Mouse (Mus musculus) liver, adult 2 months (tissue): ENCODE data around the gene Ak8. TPM values are rescaled to one million over a fixed set of nuclear protein-coding genes. Genes with fewer than 3 reads are reported as not detected.

Experiments
- DNase-seq: peaks from one replicate; pipeline ENCODE4 v3.0.0-alpha.2; 2011; ENCODE audit warnings: low read depth, low spot score; ENCODE audit errors: extremely low read depth
- H3K27ac ChIP-seq: fragments of 200-500 bp; replicated peaks from 2 replicates; pipeline ENCODE4 v1.5.1; 2012; ENCODE audit warnings: low read depth, mild to moderate bottlenecking, control low read depth, inconsistent platforms, low read length; ENCODE audit not compliant: insufficient read depth
- H3K27me3 ChIP-seq: fragments of 200-500 bp; 2 replicates; pipeline ENCODE4 v1.6.1; 2012; ENCODE audit warnings: mild to moderate bottlenecking, moderate library complexity, low read length, inconsistent platforms; ENCODE audit not compliant: control insufficient read depth, insufficient read depth
- H3K36me3 ChIP-seq: fragments of 200-500 bp; 2 replicates; pipeline ENCODE4 v1.6.1; 2012; ENCODE audit warnings: low read length, inconsistent platforms; ENCODE audit not compliant: control insufficient read depth, insufficient read depth
- H3K4me1 ChIP-seq: fragments of 200-500 bp; 2 replicates; pipeline ENCODE4 v1.6.1; 2011; ENCODE audit warnings: low read length; ENCODE audit not compliant: control insufficient read depth, insufficient read depth
- H3K4me3 ChIP-seq: fragments of 200-500 bp; 2 replicates; pipeline ENCODE4 v1.5.1; 2011; ENCODE audit warnings: low read depth, mild to moderate bottlenecking, control low read depth, low read length, moderate library complexity; ENCODE audit not compliant: insufficient read depth
- H3K79me2 ChIP-seq: fragments of 200-500 bp; 2 replicates; pipeline ENCODE4 v1.6.1; 2012; ENCODE audit warnings: inconsistent platforms, mild to moderate bottlenecking, low read length, moderate library complexity; ENCODE audit not compliant: control insufficient read depth, insufficient read depth
- H3K9ac ChIP-seq: fragments of 200-500 bp; 2 replicates; pipeline ENCODE4 v1.6.1; 2012; ENCODE audit warnings: low read depth, mild to moderate bottlenecking, control low read depth, inconsistent platforms, low read length
- CTCF ChIP-seq: fragments of 200-500 bp; IDR thresholded peaks from 2 replicates; pipeline ENCODE4 v1.5.1; 2011; ENCODE audit warnings: low read depth, low read length, control low read depth
- POLR2A ChIP-seq: fragments of 200-500 bp; IDR thresholded peaks from 2 replicates; pipeline ENCODE4 v1.6.1; 2011; ENCODE audit warnings: low read length, control low read depth; ENCODE audit not compliant: insufficient read depth; ENCODE audit errors: extremely low read depth
- WGBS: fragments of 180-500 bp; shearing (Covaris S2); methylation state at CpG from one replicate; pipeline ENCODE4 v1.1.7; 2018; 5-methylcytosine and 5-hydroxymethylcytosine counted together
- polyA plus RNA-seq: library from polyadenylated mRNA; depleted of rRNA; stranded (reverse); fragments of >200 nt; gene quantifications from 2 replicates; pipeline ENCODE4 v1.2.3, GENCODE M21; 2012
- total RNA-seq: library from RNA; depleted of rRNA; stranded (reverse); fragments of >200 nt; gene quantifications from 2 replicates; pipeline ENCODE4 v1.2.3, GENCODE M21; 2014

Gene Ak8
- total and polyA plus RNA-seq, 2 experiments: 0.09 TPM; not detected in 1

DNA sequence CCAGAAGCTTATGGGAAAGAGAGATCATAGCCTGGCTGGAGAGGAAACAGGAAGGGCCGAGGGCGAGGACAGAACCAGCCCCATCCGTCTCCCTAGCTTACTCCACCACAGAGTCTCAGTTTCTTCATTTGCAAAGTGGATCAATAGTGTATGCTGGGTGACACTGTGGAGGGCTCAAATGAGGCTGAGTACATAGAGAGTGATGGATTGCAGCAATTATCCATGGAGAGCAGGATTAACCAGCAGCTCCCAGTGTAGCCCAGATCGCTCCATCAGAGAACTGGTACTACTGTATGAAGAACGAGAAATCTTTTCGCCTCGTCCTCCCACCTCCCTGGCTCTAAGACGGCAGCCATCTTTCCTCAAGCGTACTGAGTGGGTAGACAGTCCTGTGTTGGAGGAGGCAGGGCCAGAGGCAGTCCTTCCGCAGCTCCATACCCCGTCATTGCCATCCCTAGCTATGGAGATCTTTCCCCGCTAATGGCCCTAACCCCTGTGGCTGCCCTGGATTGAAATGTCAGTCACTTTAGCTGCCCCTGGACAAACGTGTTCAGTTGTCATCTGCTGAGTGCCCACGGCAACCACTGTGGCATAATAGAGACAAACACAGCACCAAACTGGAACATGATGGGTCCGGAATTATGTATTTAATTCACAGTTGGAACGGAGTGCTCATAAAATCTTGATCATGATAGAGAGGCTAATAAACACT, 86.5 kb downstream of the Ak8 start:
- TF ChIP-seq POLR2A (no peak), CTCF (no peak)
- 82% methylated on average over 16 of the region's 16 CpGs for WGBS
- Histone ChIP-seq H3K27ac (no peak overlapping the region), H3K4me1 (no peaks in the 10 kb centered on the region), H3K79me2 (no peaks in the 10 kb centered on the region), H3K36me3 (no peaks in the 10 kb centered on the region), H3K4me3 (no peak overlapping the region), H3K9ac (no peak overlapping the region), H3K27me3 (no peaks in the 10 kb centered on the region)
- no peak for DNase-seq

DNA sequence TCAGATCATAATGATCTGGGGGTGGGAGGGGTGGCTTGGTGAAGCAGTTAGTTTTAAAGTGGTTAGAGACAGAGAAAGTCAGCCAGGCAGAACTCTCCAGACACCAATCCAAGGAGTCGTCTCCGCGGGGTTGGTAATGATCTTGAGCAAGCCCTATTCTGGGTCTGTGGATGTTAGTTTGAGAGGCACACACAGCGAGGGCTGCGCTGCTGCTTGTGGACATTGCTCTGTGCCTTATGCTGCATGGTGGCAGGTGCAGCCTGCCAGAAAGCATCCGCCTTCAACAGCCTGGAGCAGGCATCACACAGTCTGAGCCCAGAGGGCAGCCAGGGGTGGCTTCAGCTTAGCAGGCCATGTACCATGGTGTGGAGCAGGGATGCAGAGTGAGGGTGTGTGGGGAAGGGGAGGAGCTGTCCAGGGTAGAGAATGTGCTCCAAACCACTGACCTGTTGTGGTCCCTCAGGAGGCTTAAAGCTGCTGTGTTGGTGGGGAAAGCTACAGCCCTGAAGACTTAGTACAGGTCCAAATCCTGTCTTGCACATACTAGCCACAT, 87.2 kb downstream of the Ak8 start:
- 82% methylated on average over 6 of the region's 6 CpGs for WGBS

DNA sequence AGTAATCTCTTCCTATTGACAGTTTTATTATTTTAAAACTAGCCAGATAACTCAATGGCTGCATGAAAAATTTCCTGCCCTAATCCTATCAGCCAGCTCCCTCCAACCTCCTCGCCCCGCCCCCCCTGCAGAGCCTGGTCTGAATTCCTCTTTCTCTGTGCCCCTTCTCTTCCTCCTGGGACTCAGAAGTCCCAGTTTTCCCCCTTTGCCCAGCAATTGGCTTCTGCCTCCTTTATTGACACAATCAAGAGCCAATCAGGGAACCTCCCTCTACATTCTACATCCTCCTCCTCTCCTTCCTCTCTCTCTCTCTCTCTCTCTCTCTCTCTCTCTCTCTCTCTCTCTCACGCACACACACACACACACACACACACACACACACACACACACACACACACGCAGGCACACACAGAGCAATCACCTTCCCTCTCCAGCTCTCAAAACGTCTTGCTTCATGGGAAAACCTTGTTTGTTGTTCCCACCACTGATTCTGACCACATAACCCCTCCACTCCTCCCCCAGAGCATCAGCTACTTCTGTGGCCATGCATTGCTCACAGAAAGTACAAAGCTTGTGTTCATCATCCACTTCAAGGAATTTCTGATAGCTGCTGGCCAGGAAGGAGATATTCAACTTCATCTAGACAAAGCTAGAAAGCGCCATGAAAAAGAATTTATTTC, 93.1 kb downstream of the Ak8 start:
- H3K4me3 ChIP-seq: no peak overlapping the region
- TF ChIP-seq POLR2A (no peak), CTCF (no peak)
- DNase-seq: peak; percentile 33
- H3K27ac ChIP-seq: no peak overlapping the region
- H3K27me3 ChIP-seq: no peaks in the 10 kb centered on the region
- H3K4me1 ChIP-seq: no peaks in the 10 kb centered on the region
- no peaks in the 10 kb centered on the region for H3K79me2 ChIP-seq
- H3K9ac ChIP-seq: no peak overlapping the region
- H3K36me3 ChIP-seq: no peaks in the 10 kb centered on the region
- 26% methylated on average over 6 of the region's 6 CpGs for WGBS

More for the DNA sequence above, 87.2 kb downstream of the Ak8 start:
- Histone ChIP-seq H3K79me2 (no peaks in the 10 kb centered on the region), H3K4me3 (no peak overlapping the region), H3K36me3 (no peaks in the 10 kb centered on the region), H3K4me1 (no peaks in the 10 kb centered on the region), H3K27me3 (no peaks in the 10 kb centered on the region), H3K9ac (no peak overlapping the region), H3K27ac (no peak overlapping the region)
- no peak for DNase-seq
- TF ChIP-seq CTCF (no peak), POLR2A (no peak)

DNA sequence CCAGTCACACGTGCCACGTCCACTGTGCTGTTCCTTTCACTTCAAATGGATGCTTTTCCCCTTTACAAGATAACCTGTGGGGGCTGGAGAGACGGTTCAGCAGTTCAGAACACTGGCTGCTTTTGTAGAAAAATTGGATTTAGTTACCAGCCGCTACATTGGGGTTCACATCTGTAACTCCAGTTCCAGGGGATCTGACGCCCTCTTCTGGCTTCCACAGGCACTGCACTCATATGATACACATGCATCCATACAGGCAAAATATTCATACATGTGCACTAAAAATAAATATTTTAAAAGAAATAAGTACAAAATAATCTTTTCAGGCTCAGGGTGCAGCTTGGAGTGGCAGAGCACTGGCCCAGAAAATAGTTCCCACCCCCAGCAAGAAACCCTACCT, 94.7 kb downstream of the Ak8 start:
- Histone ChIP-seq H3K27ac (no peak overlapping the region), H3K9ac (no peak overlapping the region), H3K27me3 (no peaks in the 10 kb centered on the region), H3K36me3 (no peaks in the 10 kb centered on the region), H3K4me3 (no peak overlapping the region), H3K4me1 (no peaks in the 10 kb centered on the region; the same call in 1 of the 2 replicates), H3K79me2 (no peaks in the 10 kb centered on the region)
- 80% methylated on average over 5 of the region's 5 CpGs for whole genome bisulfite sequencing
- DNase-seq: no peak
- peak; percentile 8; the same call in 1 of the 2 replicates for TF ChIP-seq CTCF
- TF ChIP-seq POLR2A: no peak

DNA sequence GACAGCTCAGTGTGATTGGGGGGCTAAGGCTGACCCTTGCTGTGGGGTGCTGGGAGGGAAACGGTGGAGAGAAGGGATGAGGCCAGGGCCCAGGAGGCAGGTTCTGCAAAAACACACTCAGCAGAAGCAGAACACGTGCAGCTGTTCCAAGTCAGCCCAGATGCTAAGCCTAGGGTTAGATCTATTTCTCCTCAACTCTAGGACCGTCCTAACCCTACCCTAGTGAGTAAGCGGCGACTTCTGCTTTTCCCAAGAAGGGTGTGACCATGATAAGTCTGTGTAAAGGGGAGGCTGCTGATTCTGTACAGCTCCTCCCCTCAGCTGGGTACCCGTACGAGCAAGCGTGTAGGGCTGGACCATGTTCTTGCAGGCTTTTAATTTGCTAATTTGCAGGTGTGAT, 96.3 kb downstream of the Ak8 start:
- Histone ChIP-seq H3K36me3 (no peaks in the 10 kb centered on the region), H3K27me3 (no peaks in the 10 kb centered on the region), H3K4me1 (no peaks in the 10 kb centered on the region; the same call in 1 of the 2 replicates), H3K79me2 (no peaks in the 10 kb centered on the region), H3K9ac (no peak overlapping the region), H3K4me3 (no peak overlapping the region), H3K27ac (no peak overlapping the region)
- no peak for DNase-seq
- TF ChIP-seq CTCF (no peak), POLR2A (no peak)
- 77% methylated on average over 8 of the region's 8 CpGs for WGBS
